Mouse (Mus musculus): ENCODE measurements around the gene Fat2. TPM values are rescaled to one million over a fixed set of nuclear protein-coding genes. Genes with fewer than 3 reads are reported as not detected.
A peak's percentile ranks its signal among the peaks of the same experiment; 100 is the strongest.

Gene Fat2
- polyA plus RNA-seq, 1 experiment from 2014 or later, result 0.04 TPM

DNA sequence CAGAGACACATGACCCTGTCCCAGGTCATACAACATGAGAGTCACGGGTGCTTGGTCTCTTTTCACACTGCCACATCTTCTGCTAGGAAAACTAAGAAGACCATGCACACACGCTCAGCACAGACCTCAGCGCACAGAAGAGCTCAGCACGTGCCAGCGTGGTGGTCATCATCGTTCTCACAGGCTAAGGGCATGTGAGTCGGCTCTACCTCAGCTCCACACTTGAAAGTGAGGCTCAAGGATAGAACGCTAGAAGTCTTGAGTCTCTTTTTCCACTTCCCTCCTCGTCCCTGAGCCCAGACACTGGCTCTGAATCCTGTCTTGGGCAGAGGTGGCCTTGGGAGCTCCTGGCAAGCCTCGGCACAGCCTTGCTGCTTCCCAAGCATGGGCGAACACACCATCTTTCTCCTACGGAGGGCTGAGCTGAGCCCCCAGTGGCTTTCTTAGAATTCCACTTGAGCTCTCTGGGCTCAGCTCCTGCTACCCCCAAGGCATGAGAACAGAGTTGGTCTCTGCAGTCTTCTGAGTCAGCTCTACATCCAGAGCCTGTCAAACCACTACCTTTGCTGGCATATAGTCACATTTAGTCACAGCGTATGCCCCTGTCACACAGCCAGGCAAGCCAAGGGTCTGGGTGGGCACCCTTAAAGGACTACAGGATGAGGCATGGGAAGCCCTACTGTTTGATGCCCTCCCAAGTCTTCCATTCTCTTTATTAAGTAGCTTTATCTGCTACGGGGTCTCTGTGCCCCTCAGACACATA, 869 bp downstream of the Fat2 start:
- H3K36me3 ChIP-seq (ENCODE audit: control insufficient read depth, insufficient read depth), result no peaks in the 10 kb centered on the region
- no peak overlapping the region for H3K9ac ChIP-seq (replicated peaks; ENCODE audit: low read depth, low read length)
- H3K4me3 ChIP-seq (replicated peaks; ENCODE audit: low read length), result no peak overlapping the region
- H3K4me1 ChIP-seq (replicated peaks; ENCODE audit: control insufficient read depth, insufficient read depth, low read length), result no peaks in the 10 kb centered on the region
- no peak overlapping the region for H3K4me2 ChIP-seq (ENCODE audit: low read length)
- H3K27ac ChIP-seq (ENCODE audit: low read length), result no peak overlapping the region
- no peaks in the 10 kb centered on the region for H3K9me3 ChIP-seq (ENCODE audit: control insufficient read depth, low read length)
- H3K27me3 ChIP-seq (replicated peaks; ENCODE audit: control insufficient read depth, insufficient read depth, low read length), result no peaks in the 10 kb centered on the region
- ATAC-seq, result no peak
- 83% methylated on average over 14 of the region's 14 CpGs for WGBS

- Histone ChIP-seq H3K4me3 (replicated peaks; ENCODE audit: low read length) (no peak overlapping the region), H3K36me3 (ENCODE audit: control insufficient read depth, insufficient read depth) (no peaks in the 10 kb centered on the region), H3K4me2 (ENCODE audit: low read length) (no peak overlapping the region), H3K4me1 (replicated peaks; ENCODE audit: control insufficient read depth, insufficient read depth, low read length) (no peaks in the 10 kb centered on the region), H3K9ac (replicated peaks; ENCODE audit: low read depth, low read length) (no peak overlapping the region), H3K27me3 (replicated peaks; ENCODE audit: control insufficient read depth, insufficient read depth, low read length) (no peaks in the 10 kb centered on the region), H3K9me3 (ENCODE audit: control insufficient read depth, low read length) (no peaks in the 10 kb centered on the region), H3K27ac (ENCODE audit: low read length) (no peak overlapping the region)
- ATAC-seq, result no peak
- WGBS, result 91% methylated on average over 4 of the region's 4 CpGs
These were observed 1.8 kb downstream of the Fat2 start for GRCm38 (mm10) chr11:55334545-55334944.

GRCm38 (mm10) chr11:55334063-55334462, 2.3 kb downstream of the Fat2 start:
- 82% methylated on average over 6 of the region's 6 CpGs for WGBS
- Histone ChIP-seq H3K9me3 (ENCODE audit: control insufficient read depth, low read length) (no peaks in the 10 kb centered on the region), H3K4me3 (replicated peaks; ENCODE audit: low read length) (no peak overlapping the region), H3K27me3 (replicated peaks; ENCODE audit: control insufficient read depth, insufficient read depth, low read length) (no peaks in the 10 kb centered on the region), H3K9ac (replicated peaks; ENCODE audit: low read depth, low read length) (no peak overlapping the region), H3K4me1 (replicated peaks; ENCODE audit: control insufficient read depth, insufficient read depth, low read length) (no peaks in the 10 kb centered on the region), H3K27ac (ENCODE audit: low read length) (no peak overlapping the region), H3K4me2 (ENCODE audit: low read length) (no peak overlapping the region), H3K36me3 (ENCODE audit: control insufficient read depth, insufficient read depth) (no peaks in the 10 kb centered on the region)
- no peak for ATAC-seq

GRCm38 (mm10) chr11:55329868-55330772, 6.2 kb downstream of the Fat2 start:
- Histone ChIP-seq H3K4me2 (ENCODE audit: low read length) (no peak overlapping the region), H3K4me1 (replicated peaks; ENCODE audit: control insufficient read depth, insufficient read depth, low read length) (no peaks in the 10 kb centered on the region), H3K27me3 (replicated peaks; ENCODE audit: control insufficient read depth, insufficient read depth, low read length) (no peaks in the 10 kb centered on the region), H3K9me3 (ENCODE audit: control insufficient read depth, low read length) (no peaks in the 10 kb centered on the region), H3K9ac (replicated peaks; ENCODE audit: low read depth, low read length) (no peak overlapping the region), H3K4me3 (replicated peaks; ENCODE audit: low read length) (no peak overlapping the region), H3K36me3 (ENCODE audit: control insufficient read depth, insufficient read depth) (no peaks in the 10 kb centered on the region), H3K27ac (ENCODE audit: low read length) (no peak overlapping the region)
- WGBS, result 80% methylated on average over 16 of the region's 16 CpGs
- no peak for ATAC-seq

GRCm38 (mm10) chr11:55327558-55328409, 8.6 kb downstream of the Fat2 start:
- Histone ChIP-seq H3K27me3 (replicated peaks; ENCODE audit: control insufficient read depth, insufficient read depth, low read length) (no peaks in the 10 kb centered on the region), H3K9ac (replicated peaks; ENCODE audit: low read depth, low read length) (no peak overlapping the region), H3K9me3 (ENCODE audit: control insufficient read depth, low read length) (no peaks in the 10 kb centered on the region), H3K27ac (ENCODE audit: low read length) (no peak overlapping the region), H3K4me3 (replicated peaks; ENCODE audit: low read length) (no peak overlapping the region), H3K36me3 (ENCODE audit: control insufficient read depth, insufficient read depth) (no peaks in the 10 kb centered on the region), H3K4me1 (replicated peaks; ENCODE audit: control insufficient read depth, insufficient read depth, low read length) (no peaks in the 10 kb centered on the region), H3K4me2 (ENCODE audit: low read length) (no peak overlapping the region)
- ATAC-seq, result no peak
- 86% methylated on average over 9 of the region's 9 CpGs for WGBS

GRCm38 (mm10) chr11:55327111-55327510, 9.3 kb downstream of the Fat2 start:
- Histone ChIP-seq H3K9me3 (ENCODE audit: control insufficient read depth, low read length) (no peaks in the 10 kb centered on the region), H3K4me3 (replicated peaks; ENCODE audit: low read length) (no peak overlapping the region), H3K9ac (replicated peaks; ENCODE audit: low read depth, low read length) (no peak overlapping the region), H3K36me3 (ENCODE audit: control insufficient read depth, insufficient read depth) (no peaks in the 10 kb centered on the region), H3K27me3 (replicated peaks; ENCODE audit: control insufficient read depth, insufficient read depth, low read length) (no peaks in the 10 kb centered on the region), H3K4me2 (ENCODE audit: low read length) (no peak overlapping the region), H3K27ac (ENCODE audit: low read length) (no peak overlapping the region), H3K4me1 (replicated peaks; ENCODE audit: control insufficient read depth, insufficient read depth, low read length) (no peaks in the 10 kb centered on the region)
- no peak for ATAC-seq
- 92% methylated on average over 5 of the region's 5 CpGs for WGBS

DNA sequence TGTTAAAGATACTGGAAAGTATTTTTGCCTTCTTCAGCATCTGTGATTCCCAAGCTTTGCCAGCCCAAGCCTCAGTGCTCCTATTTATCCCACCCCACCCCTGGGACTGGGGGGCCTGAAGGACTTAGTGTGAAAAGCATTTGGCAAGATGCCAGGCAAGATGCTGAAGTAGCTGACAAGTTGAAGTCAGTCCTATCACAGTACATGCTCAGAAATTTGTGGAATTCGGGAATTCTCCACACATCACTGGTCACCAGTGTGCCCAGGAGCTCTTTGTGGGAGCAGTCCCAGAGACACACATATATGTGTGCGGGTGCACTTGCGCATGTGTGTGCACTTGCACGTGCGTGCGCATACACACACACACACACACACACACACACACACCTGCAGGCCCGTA, 10.2 kb downstream of the Fat2 start:
- Histone ChIP-seq H3K4me2 (ENCODE audit: low read length) (no peak overlapping the region), H3K27me3 (replicated peaks; ENCODE audit: control insufficient read depth, insufficient read depth, low read length) (no peaks in the 10 kb centered on the region), H3K27ac (ENCODE audit: low read length) (no peak overlapping the region), H3K9me3 (ENCODE audit: control insufficient read depth, low read length) (no peaks in the 10 kb centered on the region), H3K9ac (replicated peaks; ENCODE audit: low read depth, low read length) (no peak overlapping the region), H3K4me3 (replicated peaks; ENCODE audit: low read length) (no peak overlapping the region), H3K36me3 (ENCODE audit: control insufficient read depth, insufficient read depth) (no peaks in the 10 kb centered on the region), H3K4me1 (replicated peaks; ENCODE audit: control insufficient read depth, insufficient read depth, low read length) (no peaks in the 10 kb centered on the region)
- ATAC-seq, result peak; percentile 50; the same call in 1 of the 2 replicates
- 79% methylated on average over 7 of the region's 7 CpGs for WGBS

- H3K9ac ChIP-seq (replicated peaks; ENCODE audit: low read depth, low read length), result no peak overlapping the region
- no peaks in the 10 kb centered on the region for H3K4me1 ChIP-seq (replicated peaks; ENCODE audit: control insufficient read depth, insufficient read depth, low read length)
- H3K9me3 ChIP-seq (ENCODE audit: control insufficient read depth, low read length), result no peaks in the 10 kb centered on the region
- WGBS, result 44% methylated on average over 8 of the region's 8 CpGs
- no peak overlapping the region for H3K27ac ChIP-seq (ENCODE audit: low read length)
- ATAC-seq, result no peak
- H3K27me3 ChIP-seq (replicated peaks; ENCODE audit: control insufficient read depth, insufficient read depth, low read length), result no peaks in the 10 kb centered on the region
- H3K4me2 ChIP-seq (ENCODE audit: low read length), result no peak overlapping the region
- no peak overlapping the region for H3K4me3 ChIP-seq (replicated peaks; ENCODE audit: low read length)
- H3K36me3 ChIP-seq (ENCODE audit: control insufficient read depth, insufficient read depth), result no peaks in the 10 kb centered on the region
These were observed 12.5 kb downstream of the Fat2 start for GRCm38 (mm10) chr11:55323854-55324253.

DNA sequence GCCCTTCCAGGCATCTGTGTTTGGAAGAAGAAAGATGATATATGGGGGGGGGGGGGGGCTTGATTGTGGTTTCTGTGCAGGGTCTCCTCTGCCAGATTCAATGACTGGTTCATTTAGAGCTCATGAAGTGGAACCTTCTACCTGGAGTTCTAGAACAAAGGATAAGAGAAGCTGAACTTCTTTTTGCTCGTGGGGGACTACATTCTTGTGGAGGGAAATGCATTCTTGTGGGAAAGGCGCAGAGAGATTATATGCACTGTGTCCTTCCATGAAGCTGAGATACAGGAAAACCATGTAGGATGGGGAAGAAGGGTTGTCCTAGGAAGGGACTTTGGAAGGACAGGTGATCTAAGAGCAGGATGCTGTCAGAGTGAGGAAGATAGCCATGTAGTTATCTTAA, 15.4 kb downstream of the Fat2 start:
- ATAC-seq, result no peak

More for the DNA sequence above, 15.4 kb downstream of the Fat2 start:
- Histone ChIP-seq H3K36me3 (ENCODE audit: control insufficient read depth, insufficient read depth) (no peaks in the 10 kb centered on the region), H3K4me1 (replicated peaks; ENCODE audit: control insufficient read depth, insufficient read depth, low read length) (no peaks in the 10 kb centered on the region), H3K27me3 (replicated peaks; ENCODE audit: control insufficient read depth, insufficient read depth, low read length) (no peaks in the 10 kb centered on the region), H3K4me2 (ENCODE audit: low read length) (no peak overlapping the region), H3K9ac (replicated peaks; ENCODE audit: low read depth, low read length) (no peak overlapping the region), H3K9me3 (ENCODE audit: control insufficient read depth, low read length) (no peaks in the 10 kb centered on the region), H3K27ac (ENCODE audit: low read length) (no peak overlapping the region), H3K4me3 (replicated peaks; ENCODE audit: low read length) (no peak overlapping the region)
- 76% methylated on average over 2 of the region's 2 CpGs for WGBS
